8 mouse cellular contexts compared by ENCODE assay signal in genomic region chr6:67267408-67268244, GRCm38 (mm10). TPM values are rescaled to one million over a fixed set of nuclear protein-coding genes. Genes with fewer than 3 reads are reported as not detected.
DNase-seq lines count a peak whose midpoint lies in the region; ATAC-seq and TF ChIP-seq lines count a peak whose summit lies in the region.

No protein-coding gene starts in this region.

- WGBS in hindbrain, postnatal 0 days: 1% methylated on average over 61 of the region's 65 CpGs
- 0% methylated on average over 65 of the region's 65 CpGs for WGBS in midbrain, embryonic 10.5 days

- H3K9ac ChIP-seq in hindbrain, postnatal 0 days (replicated peaks; ENCODE audit: low read length): peak overlapping the region; percentile 92

- H3K27me3 ChIP-seq in hindbrain, postnatal 0 days (ENCODE audit: insufficient read depth, low read length): no peaks in the 10 kb centered on the region
- no peaks in the 10 kb centered on the region for H3K27me3 ChIP-seq in midbrain, embryonic 10.5 days (ENCODE audit: low read depth, poor library complexity, severe bottlenecking)

- H3K4me1 ChIP-seq in hindbrain, postnatal 0 days (ENCODE audit: insufficient read depth, low read length): peaks cover 8% of the 10 kb centered on the region; the same call in 1 of the 2 replicates
- H3K4me1 ChIP-seq in midbrain, embryonic 10.5 days: peaks cover 22% of the 10 kb centered on the region

- H3K27ac ChIP-seq in hindbrain, postnatal 0 days: peak overlapping the region; percentile 93
- H3K27ac ChIP-seq in midbrain, embryonic 10.5 days (replicated peaks): peak overlapping the region; percentile 98

- intact Hi-C loops in left cerebral cortex, postnatal 4 days (cut with DNase I): no loop called here

- ATAC-seq in frontal cortex, adult (ENCODE audit: low TSS enrichment): peak; percentile 45
- ATAC-seq in hindbrain, postnatal 0 days: peak; percentile 16

- no peaks in the 10 kb centered on the region for H3K36me3 ChIP-seq in hindbrain, postnatal 0 days (ENCODE audit: insufficient read depth, low read length)
- peaks cover 22% of the 10 kb centered on the region for H3K36me3 ChIP-seq in midbrain, embryonic 10.5 days

- TF ChIP-seq CTCF in hindbrain, postnatal 0 days (IDR thresholded peaks at IDR 0.05; ENCODE audit: low read depth): no peak

- H3K9me3 ChIP-seq in hindbrain, postnatal 0 days (ENCODE audit: low read length): no peaks in the 10 kb centered on the region
- H3K9me3 ChIP-seq in midbrain, embryonic 10.5 days (replicated peaks): no peaks in the 10 kb centered on the region

- H3K4me3 ChIP-seq in hindbrain, postnatal 0 days (ENCODE audit: low read length): peak overlapping the region; percentile 85
- H3K4me3 ChIP-seq in midbrain, embryonic 10.5 days: peak overlapping the region; percentile 100

- DNase-seq in frontal cortex, adult 2 months (ENCODE audit: extremely low spot score in 1 of 2, low spot score in 1 of 2): no peak
- peak; percentile 34 to 43 for DNase-seq in cerebellum, postnatal 14 days
- DNase-seq in gastrocnemius, adult 8-10 months (ENCODE audit: low spot score in 2 of 2): peak; percentile 12 to 23
- peak; percentile 54 for DNase-seq in hindbrain, postnatal 0 days (ENCODE audit: low spot score)
- DNase-seq in left cerebral cortex, postnatal 4 days: peak; percentile 33
- DNase-seq in midbrain, embryonic 10.5 days (ENCODE audit: low spot score): peak; percentile 56
- DNase-seq in spleen, adult 12 weeks (ENCODE audit: low spot score): peak; percentile 43

- H3K4me2 ChIP-seq in hindbrain, postnatal 0 days (ENCODE audit: low read depth, low read length): peak overlapping the region; percentile 77

RNA-seq across cellular contexts. Expression of gene Serbp1, which starts 29.6 kb away (rescaled TPM):
- 227 and 240 TPM in 2 replicates for polyA plus RNA-seq in frontal cortex, adult 2 months (2012; rRNA removed)
- total RNA-seq in gastrocnemius, adult 8-10 months (2022): 100 to 1,000 TPM; 174 to 282 (median 238) TPM
- total RNA-seq in hindbrain, postnatal 0 days (2014; rRNA removed): 134 and 177 TPM in 2 replicates
- polyA plus RNA-seq in hindbrain, postnatal 0 days (2015; fragmentation: Nextera tagmentation; extraction: Ambion mirVana): 283 and 302 TPM in 2 replicates
- total RNA-seq in left cerebral cortex, postnatal 4 days (2021): 100 to 1,000 TPM; 284 to 314 TPM
- polyA plus RNA-seq in midbrain, embryonic 10.5 days (2016; fragmentation: Nextera tagmentation; extraction: Ambion mirVana): 427 and 470 TPM in 2 replicates

Comparison
In these comparisons a context has a peak if more than half of its experiments do, and no peak if none do; other contexts are left out.
1. DNase-seq: peak in cerebellum, postnatal 14 days (2 of 2), gastrocnemius, adult 8-10 months (2 of 2), hindbrain, postnatal 0 days (single experiment), left cerebral cortex, postnatal 4 days (single experiment), midbrain, embryonic 10.5 days (single experiment) and spleen, adult 12 weeks (single experiment); none in frontal cortex, adult 2 months (0 of 2).